Mouse (Mus musculus) G1E (cell line): ENCODE results near the gene Nectin1. TPM values are rescaled to one million over a fixed set of nuclear protein-coding genes. Genes with fewer than 3 reads are reported as not detected.

Source experiments
- ATAC-seq: 2 replicates; pipeline ENCODE4 v1.8.0; 2016; ENCODE audit warnings: mild to moderate bottlenecking; ENCODE audit not compliant: insufficient number of reproducible peaks, poor library complexity, low FRiP score, severe bottlenecking; ENCODE audit errors: extremely low read depth
- DNase-seq: peaks from one replicate; pipeline ENCODE4 v3.0.0; 2012; ENCODE audit warnings: low spot score
- H3K27me3 ChIP-seq: 2 replicates; pipeline ENCODE4 v1.6.1; 2012; ENCODE audit warnings: mild to moderate bottlenecking, low read length, inconsistent platforms; ENCODE audit not compliant: insufficient read depth
- H3K36me3 ChIP-seq: replicated peaks from 2 replicates; pipeline ENCODE3; 2012; ENCODE audit warnings: mild to moderate bottlenecking, inconsistent platforms
- H3K4me1 ChIP-seq: 2 replicates; pipeline ENCODE4 v1.6.1; 2012; ENCODE audit warnings: low read depth, low read length, inconsistent platforms, mixed read lengths; ENCODE audit not compliant: insufficient read depth
- H3K4me3 ChIP-seq: 2 replicates; pipeline ENCODE4 v1.5.1; 2012; ENCODE audit warnings: low read depth, mild to moderate bottlenecking, inconsistent platforms, low read length, moderate library complexity, mixed read lengths
- H3K9me3 ChIP-seq: replicated peaks from 2 replicates; pipeline ENCODE4 v1.6.1; 2012; ENCODE audit warnings: inconsistent platforms
- CTCF ChIP-seq: IDR thresholded peaks from 2 replicates; pipeline ENCODE4 v1.5.1; 2012; ENCODE audit warnings: low read depth, low read length, inconsistent platforms, mixed read lengths
- GATA1 ChIP-seq: IDR thresholded peaks from 2 replicates; pipeline ENCODE4 v1.6.1; 2012; ENCODE audit warnings: borderline replicate concordance, low read length, inconsistent platforms, mixed read lengths
- GATA2 ChIP-seq: IDR thresholded peaks from 2 replicates; pipeline ENCODE4 v1.6.1; 2012; ENCODE audit warnings: low read depth, low read length, inconsistent platforms, borderline replicate concordance
- POLR2AphosphoS5 ChIP-seq: IDR thresholded peaks from 2 replicates; pipeline ENCODE4 v1.6.1; 2012; ENCODE audit warnings: low read depth, low read length, inconsistent platforms; ENCODE audit not compliant: insufficient replicate concordance
- TAL1 ChIP-seq: conservative IDR thresholded peaks from 2 replicates; pipeline ENCODE4 v1.6.1; 2012; ENCODE audit warnings: low read depth, low read length, inconsistent platforms, mixed read lengths
- polyA plus RNA-seq: library from polyadenylated mRNA; stranded (reverse); fragments of >175 nt; gene quantifications from 2 replicates; pipeline ENCODE4 v1.2.3, GENCODE M21; 2012
- total RNA-seq, 2 experiments: library from RNA; stranded (forward) in 1 of 2; stranded (reverse) in 1 of 2; fragments of 200-1000 nt in 1 of 2; fragments of >200 nt in 1 of 2; fragmentation: Nextera tagmentation in 1 of 2; gene quantifications; 2 replicates each; pipeline ENCODE4 v1.2.3; 2014 to 2017

Nectin1 gene
- total and polyA plus RNA-seq, 3 experiments = 0.05 TPM; not detected in 2

- Histone ChIP-seq H3K36me3 (no peaks in the 10 kb centered on the region), H3K4me1 (no peaks in the 10 kb centered on the region), H3K27me3 (no peaks in the 10 kb centered on the region), H3K9me3 (peaks cover 40% of the 10 kb centered on the region), H3K4me3 (no peak overlapping the region)
- TF ChIP-seq GATA2 = no peak
- no peak for TF ChIP-seq GATA1
- no peak for TF ChIP-seq POLR2AphosphoS5
- no peak for TF ChIP-seq CTCF
- TF ChIP-seq TAL1 = no peak
- no peak for DNase-seq
- ATAC-seq = no peak
These were observed 25.4 kb downstream of the Nectin1 start for GRCm38 (mm10) chr9:43769228-43769627.

- Histone ChIP-seq H3K4me1 (no peaks in the 10 kb centered on the region), H3K36me3 (no peaks in the 10 kb centered on the region), H3K27me3 (no peaks in the 10 kb centered on the region), H3K4me3 (no peak overlapping the region), H3K9me3 (peaks cover 42% of the 10 kb centered on the region)
- DNase-seq = no peak
- TF ChIP-seq CTCF (no peak), GATA2 (no peak), TAL1 (no peak), GATA1 (no peak), POLR2AphosphoS5 (no peak)
- ATAC-seq = no peak
These were observed 26.2 kb downstream of the Nectin1 start for GRCm38 (mm10) chr9:43769940-43770339.

GRCm38 (mm10) chr9:43771041-43771440 lies 27.3 kb downstream of the Nectin1 start:
- DNase-seq (no peak), ATAC-seq (no peak)
- H3K36me3 ChIP-seq = no peaks in the 10 kb centered on the region

GRCm38 (mm10) chr9:43772460-43772859 lies 28.7 kb downstream of the Nectin1 start:
- no peaks in the 10 kb centered on the region for H3K36me3 ChIP-seq
- DNase-seq = no peak
- H3K9me3 ChIP-seq = peaks cover 42% of the 10 kb centered on the region
- TF ChIP-seq POLR2AphosphoS5 = no peak
- no peak for TF ChIP-seq TAL1
- TF ChIP-seq CTCF = no peak
- no peak for TF ChIP-seq GATA2
- TF ChIP-seq GATA1 = no peak
- no peak for ATAC-seq
- H3K4me3 ChIP-seq = no peak overlapping the region
- H3K27me3 ChIP-seq = no peaks in the 10 kb centered on the region
- no peaks in the 10 kb centered on the region for H3K4me1 ChIP-seq

More at GRCm38 (mm10) chr9:43771041-43771440, 27.3 kb downstream of the Nectin1 start:
- H3K9me3 ChIP-seq = peaks cover 42% of the 10 kb centered on the region
- no peaks in the 10 kb centered on the region for H3K4me1 ChIP-seq
- TF ChIP-seq GATA1 = no peak
- TF ChIP-seq CTCF = no peak
- TF ChIP-seq TAL1 = no peak
- TF ChIP-seq POLR2AphosphoS5 = no peak
- TF ChIP-seq GATA2 = no peak
- no peak overlapping the region for H3K4me3 ChIP-seq
- H3K27me3 ChIP-seq = no peaks in the 10 kb centered on the region

- Histone ChIP-seq H3K36me3 (no peaks in the 10 kb centered on the region), H3K4me1 (no peaks in the 10 kb centered on the region), H3K9me3 (peaks cover 52% of the 10 kb centered on the region), H3K4me3 (no peak overlapping the region), H3K27me3 (no peaks in the 10 kb centered on the region)
- TF ChIP-seq POLR2AphosphoS5 = no peak
- TF ChIP-seq TAL1 = no peak
- TF ChIP-seq CTCF = no peak
- no peak for TF ChIP-seq GATA2
- TF ChIP-seq GATA1 = no peak
- DNase-seq (no peak), ATAC-seq (no peak)
These were observed 29.7 kb downstream of the Nectin1 start for GRCm38 (mm10) chr9:43773521-43773920.

GRCm38 (mm10) chr9:43774427-43774826 lies 30.6 kb downstream of the Nectin1 start:
- DNase-seq = no peak
- no peaks in the 10 kb centered on the region for H3K4me1 ChIP-seq
- no peak overlapping the region for H3K4me3 ChIP-seq
- H3K27me3 ChIP-seq = no peaks in the 10 kb centered on the region
- no peak for ATAC-seq
- H3K36me3 ChIP-seq = no peaks in the 10 kb centered on the region
- TF ChIP-seq GATA2 (no peak), POLR2AphosphoS5 (no peak), TAL1 (no peak), CTCF (no peak), GATA1 (no peak)
- H3K9me3 ChIP-seq = peaks cover 58% of the 10 kb centered on the region

GRCm38 (mm10) chr9:43776231-43776630 lies 32.4 kb downstream of the Nectin1 start:
- DNase-seq (no peak), ATAC-seq (no peak)
- Histone ChIP-seq H3K4me3 (no peak overlapping the region), H3K4me1 (no peaks in the 10 kb centered on the region), H3K36me3 (no peaks in the 10 kb centered on the region), H3K9me3 (peaks cover 58% of the 10 kb centered on the region), H3K27me3 (no peaks in the 10 kb centered on the region)
- TF ChIP-seq GATA1 (no peak), TAL1 (no peak), CTCF (no peak), POLR2AphosphoS5 (no peak), GATA2 (no peak)
